Mouse (Mus musculus): ENCODE measurements around the gene Cyb561d2. TPM values are rescaled to one million over a fixed set of nuclear protein-coding genes. Genes with fewer than 3 reads are reported as not detected.
"Not testable (repeated sequence)": the region's sequence is repeated elsewhere in the genome, so short reads cannot be mapped to it uniquely, and the experiment has no call there.

Cyb561d2 gene
- 48.5 and 49.8 TPM in 2 replicates for polyA plus RNA-seq (2015; fragmentation: Nextera tagmentation; extraction: Ambion mirVana)

DNA sequence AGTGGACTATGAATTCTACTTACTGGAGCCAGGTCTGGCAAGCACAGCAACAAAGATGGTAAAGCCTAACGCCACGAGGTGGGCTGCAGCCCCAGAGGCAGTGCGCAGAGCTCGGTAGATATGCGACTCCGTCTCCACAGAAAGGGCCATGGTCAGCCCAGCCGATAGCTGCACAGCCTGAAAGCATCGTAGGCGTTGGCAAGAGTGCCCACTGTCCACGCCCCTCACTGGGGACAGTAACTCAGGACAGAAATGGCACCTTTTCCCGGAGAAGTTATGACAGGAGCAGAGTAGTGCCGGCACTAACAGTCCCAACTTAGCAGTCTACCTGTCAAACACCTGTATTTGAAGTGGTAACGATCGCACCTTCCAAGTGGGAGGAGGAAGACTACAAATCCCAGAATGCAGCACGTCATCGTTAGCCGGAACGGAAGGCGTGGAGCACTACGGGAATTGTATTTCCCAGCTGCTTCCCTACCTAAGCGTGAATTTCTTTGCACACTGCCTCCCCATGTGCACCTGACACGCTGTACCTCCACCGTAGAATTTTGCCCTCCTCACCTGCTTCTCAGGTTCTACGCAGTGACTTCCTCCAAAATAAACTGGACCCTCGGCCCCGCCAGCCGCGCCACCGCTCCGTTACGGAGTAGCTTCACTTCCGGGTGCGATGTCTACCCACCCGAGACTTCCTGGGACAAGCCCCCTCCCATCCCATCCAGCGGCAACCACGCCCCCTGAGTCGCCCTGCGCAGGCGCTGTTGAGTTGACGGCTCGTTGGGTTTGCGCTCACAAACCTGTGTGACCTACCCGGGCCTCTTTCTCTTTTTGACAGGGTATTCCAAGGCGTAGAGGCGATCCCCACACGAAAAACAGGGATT is at the start of gene Cyb561d2, which contains the start of gene Nprl2:
Gene Cyb561d2, minus strand, starts transcription at position 720 of the 878 bp plus-strand sequence.
Gene Nprl2, plus strand, starts transcription at position 753 of the 878 bp plus-strand sequence.
- peak; percentile 97 for DNase-seq (ENCODE audit: low spot score)

- DNase-seq (ENCODE audit: low spot score), result no peak
Measured at GRCm38 (mm10) chr9:107590773-107591060, 48.7 kb upstream of the Cyb561d2 start.

GRCm38 (mm10) chr9:107590058-107590772 is 48.2 kb upstream of the Cyb561d2 start:
- no peak for DNase-seq (ENCODE audit: low spot score)

- no peak for DNase-seq (ENCODE audit: low spot score)
Measured at GRCm38 (mm10) chr9:107587833-107588639, 46.0 kb upstream of the Cyb561d2 start.

- peak; percentile 99 for DNase-seq (ENCODE audit: low spot score)
Measured at GRCm38 (mm10) chr9:107586974-107587832, 45.2 kb upstream of the Cyb561d2 start, which contains the start of gene Ifrd2. Ifrd2 (plus strand) TSS chr9:107587642.

- no peak for DNase-seq (ENCODE audit: low spot score)
Measured at GRCm38 (mm10) chr9:107586504-107586903, 44.5 kb upstream of the Cyb561d2 start.

DNA sequence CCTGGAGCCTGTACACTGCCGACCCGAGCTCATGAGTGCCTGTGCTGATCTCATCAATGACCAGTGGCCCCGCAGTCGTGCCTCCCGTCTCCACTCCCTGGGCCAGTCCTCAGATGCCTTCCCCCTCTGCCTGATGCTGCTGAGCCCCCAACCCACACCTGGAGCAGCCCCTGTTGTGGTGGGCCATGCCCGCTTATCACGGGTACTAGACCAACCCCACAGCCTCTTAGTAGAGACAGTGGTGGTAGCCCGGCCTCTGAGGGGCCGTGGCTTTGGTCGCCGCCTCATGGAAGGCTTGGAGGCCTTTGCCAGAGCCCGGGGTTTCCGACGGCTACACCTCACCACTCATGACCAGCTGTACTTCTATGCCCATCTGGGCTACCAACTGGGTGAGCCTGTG is 41.2 kb upstream of the Cyb561d2 start:
- no peak for DNase-seq (ENCODE audit: low spot score)

DNA sequence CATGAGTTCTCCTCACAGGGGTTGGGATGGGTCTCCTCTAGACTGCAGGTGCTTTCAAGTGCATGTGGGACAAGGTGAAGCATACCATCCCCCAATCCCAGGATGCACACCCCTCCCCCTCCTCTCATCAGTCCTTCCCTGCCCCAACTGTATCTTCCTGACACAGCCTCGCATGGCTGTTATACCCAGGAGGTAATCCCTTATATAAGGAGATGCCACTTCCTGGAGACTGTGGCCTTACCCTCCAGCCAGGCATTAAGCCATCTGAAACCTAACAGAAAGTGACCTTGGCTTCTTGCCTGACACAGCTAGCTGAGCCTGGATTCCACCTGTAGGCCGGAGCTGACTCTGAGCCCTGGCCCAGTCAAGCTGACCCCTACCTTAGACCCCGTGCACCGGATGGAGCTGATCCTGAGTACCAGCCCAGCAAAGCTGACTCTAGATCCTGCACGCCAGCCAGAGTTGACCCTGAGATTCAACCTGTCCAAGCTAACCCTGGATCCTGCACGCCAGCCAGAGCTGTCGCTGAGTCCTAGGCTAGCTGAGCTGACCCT is 40.6 kb upstream of the Cyb561d2 start:
- no peak for DNase-seq (ENCODE audit: low spot score)

DNA sequence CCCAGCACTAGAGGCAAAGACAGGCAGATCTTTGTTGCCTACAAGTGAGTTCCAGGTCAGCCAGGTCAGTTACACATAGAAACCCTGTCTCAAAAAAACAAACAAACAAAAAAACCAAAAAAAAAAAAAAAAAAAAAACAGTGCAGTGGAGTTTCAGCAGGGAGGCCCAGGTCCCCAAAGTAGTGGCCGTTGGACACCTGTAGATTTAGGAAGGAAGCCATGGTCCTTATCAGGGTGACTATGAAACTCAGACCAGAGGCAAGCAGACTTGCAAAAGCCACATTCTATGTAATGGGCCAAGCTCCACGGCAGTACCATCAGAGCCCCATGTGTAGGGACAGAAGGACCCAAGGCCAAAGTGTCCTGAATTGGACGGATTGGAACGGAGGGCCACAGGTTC is 39.6 kb upstream of the Cyb561d2 start:
- no peak for DNase-seq (ENCODE audit: low spot score)

- DNase-seq (ENCODE audit: low spot score), result peak; percentile 88
Measured at GRCm38 (mm10) chr9:107580501-107581317, 38.7 kb upstream of the Cyb561d2 start, which contains the start of gene Hyal3. Hyal3 (plus strand) TSS chr9:107580818.

DNA sequence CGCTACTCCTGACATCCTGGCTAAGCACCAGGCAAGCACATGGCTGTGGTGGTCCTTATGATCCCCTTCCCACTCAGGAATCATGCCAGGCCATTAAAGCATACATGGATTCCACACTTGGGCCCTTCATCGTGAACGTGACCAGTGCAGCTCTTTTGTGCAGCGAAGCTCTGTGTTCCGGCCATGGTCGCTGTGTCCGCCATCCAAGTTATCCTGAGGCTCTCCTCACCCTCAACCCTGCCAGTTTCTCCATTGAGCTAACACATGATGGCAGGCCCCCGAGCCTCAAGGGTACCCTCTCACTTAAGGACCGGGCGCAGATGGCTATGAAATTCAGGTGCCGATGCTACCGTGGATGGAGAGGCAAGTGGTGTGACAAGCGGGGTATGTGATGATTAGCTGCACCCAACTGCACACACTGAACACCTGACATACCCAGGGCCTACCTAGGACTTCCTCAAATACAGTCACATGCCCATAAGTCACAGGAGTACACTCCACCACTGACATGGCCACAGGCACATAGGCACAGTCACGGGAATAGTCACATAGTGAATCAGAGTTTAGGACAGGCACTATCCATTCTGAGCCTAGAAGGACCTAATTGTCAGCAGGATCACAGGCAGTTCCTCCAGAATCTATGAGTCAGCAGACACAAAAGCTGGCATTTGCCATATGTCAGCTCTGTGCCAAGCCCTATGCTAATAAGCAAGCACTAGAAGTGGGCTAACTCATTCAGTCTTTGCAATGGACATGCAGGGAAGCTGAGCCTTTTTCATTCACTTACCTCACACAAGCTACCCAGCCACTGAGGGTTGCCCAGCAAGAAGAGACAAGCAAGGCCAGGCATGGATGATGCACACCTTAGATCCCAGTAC is 37.3 kb upstream of the Cyb561d2 start:
- no peak for DNase-seq (ENCODE audit: low spot score)

GRCm38 (mm10) chr9:107578587-107578986 is 36.6 kb upstream of the Cyb561d2 start, which contains the start of gene Naa80:
Naa80 (plus strand) TSS chr9:107578887.
- DNase-seq (ENCODE audit: low spot score), result no peak

DNA sequence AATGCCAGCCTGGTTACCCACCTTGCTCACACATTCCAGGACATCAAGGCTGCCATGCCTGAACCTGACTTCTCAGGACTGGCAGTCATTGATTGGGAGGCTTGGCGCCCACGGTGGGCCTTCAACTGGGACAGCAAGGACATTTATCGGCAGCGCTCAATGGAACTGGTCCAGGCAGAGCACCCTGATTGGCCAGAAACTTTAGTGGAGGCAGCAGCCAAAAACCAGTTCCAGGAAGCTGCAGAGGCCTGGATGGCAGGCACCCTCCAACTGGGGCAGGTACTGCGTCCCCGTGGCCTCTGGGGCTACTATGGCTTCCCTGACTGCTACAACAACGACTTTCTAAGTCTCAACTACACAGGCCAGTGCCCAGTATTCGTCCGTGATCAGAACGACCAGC is 35.9 kb upstream of the Cyb561d2 start:
- no peak for DNase-seq (ENCODE audit: low spot score)

- no peak for DNase-seq (ENCODE audit: low spot score)
Measured at GRCm38 (mm10) chr9:107576357-107577107, 34.5 kb upstream of the Cyb561d2 start, which contains the start of gene Hyal1. Hyal1 (plus strand) TSS chr9:107576927.

DNA sequence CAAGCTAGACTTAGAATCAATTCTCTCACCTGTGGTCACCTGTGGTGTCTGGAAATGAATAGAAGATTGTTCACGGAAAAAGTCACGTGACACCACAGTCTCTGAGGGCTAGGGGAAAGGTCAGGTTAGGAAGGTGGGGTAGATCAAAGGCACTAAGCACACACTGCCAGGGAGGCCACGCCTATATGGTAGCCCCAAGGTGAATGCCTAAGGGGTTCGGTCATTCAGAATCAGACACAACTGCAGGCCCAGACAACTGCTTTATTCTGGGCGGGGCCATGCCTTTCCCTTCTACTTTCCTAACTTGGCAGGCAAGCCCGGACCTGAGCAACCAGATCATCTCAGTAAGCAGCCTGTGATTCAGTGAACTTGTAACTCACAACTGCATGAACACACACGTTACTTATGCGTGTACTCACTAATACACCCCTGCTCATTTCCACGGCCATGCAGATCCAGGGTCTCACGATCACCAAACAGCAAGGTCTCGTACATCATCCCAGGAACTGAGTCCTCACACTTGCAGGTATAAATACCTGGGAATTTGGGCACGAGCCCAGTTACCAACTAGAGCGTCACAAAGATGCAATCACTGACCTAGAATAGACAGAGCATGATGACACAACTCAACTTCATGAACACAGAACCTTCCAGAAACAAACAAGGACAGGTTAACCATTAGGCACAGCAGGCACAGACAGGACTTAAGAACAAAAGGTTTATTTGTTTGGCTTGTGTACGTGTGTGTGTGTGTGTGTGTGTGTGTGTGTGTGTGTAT is 33.8 kb upstream of the Cyb561d2 start:
- no peak for DNase-seq (ENCODE audit: low spot score)

- DNase-seq (ENCODE audit: low spot score), result not testable (repeated sequence)
Measured at GRCm38 (mm10) chr9:107573774-107574173, 31.8 kb upstream of the Cyb561d2 start.

GRCm38 (mm10) chr9:107572327-107572662 is 30.3 kb upstream of the Cyb561d2 start:
- DNase-seq (ENCODE audit: low spot score), result no peak
